Mouse (Mus musculus) olfactory bulb, adult 2 months (tissue): ENCODE data around the gene Dock2.

Experiments
- CTCF ChIP-seq: fragments of 200-500 bp; IDR thresholded peaks from 2 replicates; pipeline ENCODE4 v1.5.1; 2012; ENCODE audit warnings: low read depth, mild to moderate bottlenecking, low read length, moderate library complexity; ENCODE audit not compliant: insufficient read depth
- POLR2A ChIP-seq: fragments of 200-500 bp; IDR thresholded peaks from 2 replicates; pipeline ENCODE4 v1.6.1; 2012; ENCODE audit warnings: mild to moderate bottlenecking, low read depth, low read length, moderate library complexity; ENCODE audit not compliant: insufficient read depth

DNA sequence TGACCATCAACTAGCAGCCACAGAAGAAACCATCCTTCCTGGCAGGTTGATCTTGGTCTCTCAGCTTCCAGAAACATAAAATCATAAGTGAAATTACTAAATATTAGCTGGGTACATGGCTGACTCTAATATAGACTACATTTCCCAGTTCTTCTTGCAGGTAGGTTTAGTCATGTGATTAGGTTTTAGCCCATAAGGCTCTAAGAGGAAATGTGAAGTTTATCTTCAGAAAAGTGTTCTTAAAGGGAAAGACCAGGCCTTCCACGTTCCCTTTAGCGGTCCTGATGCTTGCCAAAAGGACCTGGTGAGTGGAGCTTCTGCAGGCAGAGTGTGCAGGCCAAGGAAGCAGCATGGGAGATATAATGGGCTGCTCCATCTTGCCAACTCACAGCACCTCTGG lies 2.9 kb downstream of the Dock2 start:
- no peak for TF ChIP-seq CTCF
- no peak for TF ChIP-seq POLR2A
